Mouse (Mus musculus) spleen, adult 2 months (tissue): ENCODE data around the gene Zscan20. TPM values are rescaled to one million over a fixed set of nuclear protein-coding genes. Genes with fewer than 3 reads are reported as not detected.

ENCODE experiments used
- DNase-seq, 2 experiments: peaks; one replicate each; pipeline versions ENCODE4 v3.0.0 to v3.0.0-alpha.2; 2012 to 2021; ENCODE audit warnings: low spot score in 2 of 2, low read depth in 1 of 2
- H3K27ac ChIP-seq: fragments of 200-500 bp; 2 replicates; pipeline ENCODE4 v1.5.1; 2012; ENCODE audit warnings: low read length, inconsistent platforms; ENCODE audit not compliant: insufficient read depth
- H3K27me3 ChIP-seq: fragments of 200-500 bp; 2 replicates; pipeline ENCODE4 v1.6.1; 2012; ENCODE audit warnings: mild to moderate bottlenecking, moderate library complexity, low read length, inconsistent platforms; ENCODE audit not compliant: control insufficient read depth, insufficient read depth
- H3K36me3 ChIP-seq: fragments of 200-500 bp; 2 replicates; pipeline ENCODE4 v1.6.1; 2012; ENCODE audit warnings: mild to moderate bottlenecking, low read length, inconsistent platforms; ENCODE audit not compliant: control insufficient read depth, insufficient read depth
- H3K4me1 ChIP-seq: fragments of 200-500 bp; 2 replicates; pipeline ENCODE4 v1.6.1; 2011; ENCODE audit warnings: inconsistent platforms; ENCODE audit not compliant: control insufficient read depth, insufficient read depth, insufficient read length
- H3K4me3 ChIP-seq: fragments of 200-500 bp; 2 replicates; pipeline ENCODE4 v1.5.1; 2011; ENCODE audit warnings: mild to moderate bottlenecking, inconsistent platforms; ENCODE audit not compliant: insufficient read depth, insufficient read length; ENCODE audit errors: extremely low read depth
- CTCF ChIP-seq: fragments of 200-500 bp; IDR thresholded peaks from 2 replicates; pipeline ENCODE4 v1.5.1; 2011; ENCODE audit warnings: mild to moderate bottlenecking, inconsistent platforms; ENCODE audit not compliant: insufficient read depth, insufficient read length, insufficient replicate concordance; ENCODE audit errors: extremely low read depth
- POLR2A ChIP-seq: fragments of 200-500 bp; IDR thresholded peaks from 2 replicates; pipeline ENCODE4 v1.6.1; 2011; ENCODE audit warnings: low read depth, low read length, inconsistent platforms
- WGBS: fragments of 180-500 bp; shearing (Covaris S2); methylation state at CpG from one replicate; pipeline ENCODE4 v1.1.7; 2018; 5-methylcytosine and 5-hydroxymethylcytosine counted together
- polyA plus RNA-seq: library from polyadenylated mRNA; depleted of rRNA; stranded (reverse); fragments of >200 nt; gene quantifications from 2 replicates; pipeline ENCODE4 v1.2.3, GENCODE M21; 2012

The Zscan20 gene
- polyA plus RNA-seq, 1 experiment, result 4.6 TPM

- Histone ChIP-seq H3K36me3 (no peaks in the 10 kb centered on the region), H3K4me1 (peaks cover 3% of the 10 kb centered on the region; the same call in 1 of the 2 replicates), H3K4me3 (no peak overlapping the region), H3K27me3 (no peaks in the 10 kb centered on the region), H3K27ac (no peak overlapping the region)
- no peak for TF ChIP-seq CTCF
- TF ChIP-seq POLR2A, result no peak
- no peak for DNase-seq
- WGBS, result 84% methylated on average over 7 of the region's 7 CpGs
Observed at GRCm38 (mm10) chr4:128646762-128647161, 36.9 kb upstream of the Zscan20 start.

DNA sequence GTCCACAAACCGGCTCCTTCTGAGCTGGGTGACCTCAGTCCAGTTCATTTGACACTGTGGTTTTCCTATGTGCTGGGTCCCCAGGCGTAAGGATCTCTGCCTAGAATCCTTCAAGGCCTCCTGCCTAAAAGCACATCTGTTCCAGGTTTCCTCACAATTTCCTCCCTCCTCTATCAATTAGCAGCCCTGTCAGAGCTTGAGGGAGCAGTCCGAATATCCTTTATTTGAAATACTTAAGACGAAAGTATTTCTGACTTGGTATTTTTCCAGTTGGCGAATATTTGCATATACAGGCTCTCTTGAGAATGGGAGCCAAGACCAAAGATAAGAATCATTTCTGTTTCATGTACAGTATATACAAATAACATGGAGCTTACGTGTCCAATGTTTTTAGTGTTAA is 36.0 kb upstream of the Zscan20 start:
- no peak overlapping the region for H3K27ac ChIP-seq
- no peaks in the 10 kb centered on the region for H3K27me3 ChIP-seq
- TF ChIP-seq CTCF, result no peak
- TF ChIP-seq POLR2A, result no peak
- peaks cover 3% of the 10 kb centered on the region; the same call in 1 of the 2 replicates for H3K4me1 ChIP-seq
- no peaks in the 10 kb centered on the region for H3K36me3 ChIP-seq
- no peak overlapping the region for H3K4me3 ChIP-seq
- WGBS, result 83% methylated on average over 6 of the region's 6 CpGs
- DNase-seq, result no peak

DNA sequence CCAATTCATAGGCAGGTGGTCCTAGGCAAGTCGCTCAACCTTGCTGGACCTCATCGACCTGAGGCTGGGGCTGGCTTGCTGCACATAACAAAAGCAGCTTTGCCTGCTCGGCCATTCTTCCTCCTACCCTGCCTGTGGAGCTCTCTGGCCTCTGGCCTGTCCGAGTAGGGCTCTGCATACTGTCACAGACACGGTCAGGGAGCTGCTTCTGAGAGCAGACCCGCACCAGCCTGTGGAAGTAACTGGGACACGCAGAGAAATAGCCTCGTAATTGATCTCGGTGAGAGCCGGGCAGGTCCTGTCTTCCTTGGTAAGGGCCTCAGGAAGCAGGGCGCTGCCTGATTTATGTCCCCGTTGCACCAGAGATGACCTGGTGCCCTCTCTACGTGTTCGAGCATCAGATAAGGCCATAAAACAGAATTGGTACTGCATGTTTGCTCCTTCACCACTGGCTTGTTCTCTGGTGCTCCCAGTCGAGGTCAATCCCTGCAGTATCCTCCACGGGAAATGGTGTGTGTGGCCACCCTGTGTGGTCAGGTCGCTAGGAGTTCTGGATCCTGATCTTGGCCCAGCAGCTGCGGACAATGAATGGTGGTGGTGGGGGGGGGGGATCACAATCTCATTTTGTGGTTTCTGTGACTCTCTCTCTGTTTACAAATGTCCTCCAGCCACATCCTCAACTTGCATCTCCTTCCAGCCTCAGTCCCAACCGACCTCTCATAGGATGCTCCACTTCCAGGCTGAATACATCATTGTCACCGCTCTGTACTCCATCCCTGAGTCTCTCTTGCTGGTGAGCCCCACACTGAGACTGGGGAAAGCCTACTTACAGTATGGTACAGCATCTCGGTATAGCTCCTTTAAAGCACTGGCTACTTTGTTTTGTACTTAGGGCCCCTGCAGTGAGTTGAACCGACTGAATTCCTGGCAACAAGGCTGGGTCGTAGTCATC is 32.1 kb upstream of the Zscan20 start:
- Histone ChIP-seq H3K36me3 (no peaks in the 10 kb centered on the region), H3K4me1 (no peaks in the 10 kb centered on the region), H3K27me3 (no peaks in the 10 kb centered on the region), H3K4me3 (no peak overlapping the region), H3K27ac (no peak overlapping the region)
- WGBS, result 69% methylated on average over 23 of the region's 23 CpGs
- no peak for DNase-seq
- no peak for TF ChIP-seq POLR2A
- TF ChIP-seq CTCF, result no peak

DNA sequence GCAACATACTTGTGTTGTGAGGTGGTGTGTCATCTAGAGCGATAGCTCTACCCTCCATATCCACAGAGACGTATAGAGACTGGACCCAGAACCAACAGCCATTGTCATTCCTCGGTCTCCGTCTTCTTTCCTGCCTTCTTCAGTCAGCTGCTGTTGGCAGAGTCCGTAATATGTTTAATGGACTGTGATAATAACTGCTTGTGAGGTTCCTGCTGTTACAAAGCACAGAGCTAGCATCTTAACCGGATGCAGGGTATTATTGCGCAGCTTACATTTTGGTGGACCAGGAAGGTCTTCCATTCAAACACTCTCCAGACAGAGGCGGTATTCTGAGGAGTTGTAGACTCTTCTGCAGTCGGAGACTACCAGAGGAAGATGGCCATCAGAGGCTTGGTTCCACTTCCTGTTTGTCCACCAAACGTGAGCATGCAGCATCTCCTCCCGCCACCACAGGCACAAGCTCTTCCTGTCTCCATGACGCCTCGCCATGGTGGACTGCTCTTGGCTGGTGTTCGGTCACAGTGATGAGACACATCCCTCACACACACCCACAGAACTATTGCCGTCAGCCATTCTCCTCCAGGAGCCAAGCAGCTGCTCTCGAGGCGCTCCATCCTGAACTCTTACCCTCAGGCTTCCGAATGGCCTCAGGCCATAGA is 28.5 kb upstream of the Zscan20 start:
- TF ChIP-seq CTCF (no peak), POLR2A (no peak)
- 82% methylated on average over 18 of the region's 18 CpGs for WGBS
- no peak for DNase-seq

GRCm38 (mm10) chr4:128637250-128637649 is 27.4 kb upstream of the Zscan20 start:
- Histone ChIP-seq H3K27me3 (no peaks in the 10 kb centered on the region), H3K36me3 (no peaks in the 10 kb centered on the region), H3K4me1 (no peaks in the 10 kb centered on the region), H3K27ac (no peak overlapping the region), H3K4me3 (no peak overlapping the region)
- TF ChIP-seq POLR2A, result no peak
- no peak for TF ChIP-seq CTCF
- 5% methylated on average over 11 of the region's 11 CpGs for WGBS
- DNase-seq, result no peak

More for the DNA sequence above, 28.5 kb upstream of the Zscan20 start:
- Histone ChIP-seq H3K27me3 (no peaks in the 10 kb centered on the region), H3K4me1 (no peaks in the 10 kb centered on the region), H3K36me3 (no peaks in the 10 kb centered on the region), H3K4me3 (no peak overlapping the region), H3K27ac (no peak overlapping the region)

DNA sequence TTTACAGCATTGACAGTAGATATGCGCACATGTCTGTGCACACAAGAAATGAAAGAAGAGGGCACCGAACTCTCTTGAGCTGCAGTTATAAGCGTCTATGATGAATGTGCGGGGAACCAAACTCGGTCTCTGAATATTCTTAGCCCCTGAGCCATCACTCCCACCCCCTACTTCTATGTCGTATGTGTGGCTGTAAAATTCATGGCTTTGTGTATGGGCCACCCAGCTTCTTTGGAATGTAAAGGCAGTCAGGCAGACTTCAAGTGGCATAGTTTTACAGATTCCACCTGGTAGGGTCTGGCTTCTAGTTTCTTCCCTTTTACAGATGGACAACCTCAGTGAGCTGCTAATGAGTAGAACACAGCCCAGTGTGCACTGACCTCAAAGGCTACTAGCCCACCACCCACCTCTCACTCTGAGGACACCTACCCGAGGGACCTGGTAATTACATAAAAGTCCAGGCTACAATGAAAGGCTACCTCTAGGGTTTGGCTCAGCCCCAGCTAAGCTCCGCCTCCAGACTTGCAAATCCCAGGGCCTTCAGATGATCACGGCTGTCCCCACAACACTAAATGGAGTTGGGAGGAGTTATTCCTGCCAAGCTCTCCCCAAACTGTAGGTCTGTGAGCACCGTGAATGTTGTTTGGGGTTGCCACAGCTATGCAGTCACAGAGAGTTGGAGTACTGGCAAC is 26.1 kb upstream of the Zscan20 start:
- TF ChIP-seq POLR2A (no peak), CTCF (no peak)
- Histone ChIP-seq H3K27me3 (no peaks in the 10 kb centered on the region), H3K4me1 (no peaks in the 10 kb centered on the region), H3K4me3 (no peak overlapping the region), H3K36me3 (no peaks in the 10 kb centered on the region), H3K27ac (no peak overlapping the region)
- no peak for DNase-seq
- 77% methylated on average over 10 of the region's 10 CpGs for WGBS
